Mouse (Mus musculus) kidney, postnatal 14 days (tissue): ENCODE measurements around the gene Car1.
"Not testable (repeated sequence)": the region's sequence is repeated elsewhere in the genome, so short reads cannot be mapped to it uniquely, and the experiment has no call there.

ENCODE experiments used
- DNase-seq: peaks from one replicate; pipeline ENCODE4 v3.0.0; 2022; ENCODE audit warnings: mixed read lengths

Car1 gene

DNA sequence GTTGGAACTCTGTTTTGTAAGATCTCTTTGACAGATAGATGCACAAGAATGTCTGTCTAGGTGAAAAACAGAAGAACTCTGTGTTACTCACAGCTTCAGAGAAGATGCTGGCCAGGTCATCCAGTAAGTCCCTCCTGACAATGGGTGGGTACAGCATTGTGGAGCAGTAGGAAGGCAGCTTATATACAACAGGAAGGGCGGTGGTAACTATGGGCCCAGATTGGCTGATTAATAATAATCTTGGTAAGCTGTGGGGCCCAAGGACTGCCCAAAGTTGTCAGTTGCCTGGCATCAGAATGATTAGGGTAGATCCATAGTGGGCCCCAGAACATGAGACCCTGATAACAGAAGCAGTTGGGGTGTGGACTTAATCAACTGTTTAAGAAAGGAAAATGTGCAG, at the start of gene Car1:
Gene Car1, minus strand, starts transcription at position 158 of the 400 bp plus-strand sequence.
- DNase-seq = no peak

DNA sequence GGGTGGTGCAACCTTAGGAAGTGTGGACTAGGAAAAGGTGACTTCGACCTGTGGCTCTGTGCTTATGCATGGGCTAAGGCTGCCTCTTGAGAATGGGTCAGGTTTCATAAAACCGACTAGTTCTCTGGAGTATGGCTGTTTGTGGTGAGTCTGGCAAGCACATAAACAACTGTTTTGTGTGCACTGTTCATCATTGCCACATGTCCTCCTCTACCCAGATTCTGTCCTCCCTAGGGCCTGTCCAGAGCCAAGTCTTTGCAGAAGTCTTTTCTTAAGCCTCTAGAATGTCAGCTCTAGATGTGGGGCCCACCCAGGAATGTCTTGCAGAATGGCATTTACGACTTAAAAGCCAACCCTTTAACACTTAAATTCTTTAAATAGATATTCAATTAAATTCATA, 49.7 kb upstream of the Car1 start:
- DNase-seq = no peak

DNA sequence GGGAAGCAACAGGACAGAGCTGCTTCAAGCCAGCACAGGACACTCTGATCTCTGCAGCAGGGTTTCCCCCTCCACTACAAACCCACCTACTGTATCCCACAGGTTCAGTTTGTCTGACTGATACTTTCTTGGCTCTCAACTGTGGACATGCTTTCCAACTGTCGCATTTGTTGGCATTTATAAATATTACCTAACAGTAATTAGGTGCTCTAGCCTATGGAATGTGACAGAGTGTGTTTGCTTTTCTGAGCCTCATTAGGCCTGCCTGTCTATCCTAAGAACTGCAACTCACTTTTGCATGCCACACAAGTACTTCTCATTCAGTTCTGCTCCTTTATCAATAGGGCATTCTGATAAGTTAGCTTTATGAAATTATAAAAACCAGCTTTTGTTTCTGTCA, 46.3 kb upstream of the Car1 start:
- no peak for DNase-seq

DNA sequence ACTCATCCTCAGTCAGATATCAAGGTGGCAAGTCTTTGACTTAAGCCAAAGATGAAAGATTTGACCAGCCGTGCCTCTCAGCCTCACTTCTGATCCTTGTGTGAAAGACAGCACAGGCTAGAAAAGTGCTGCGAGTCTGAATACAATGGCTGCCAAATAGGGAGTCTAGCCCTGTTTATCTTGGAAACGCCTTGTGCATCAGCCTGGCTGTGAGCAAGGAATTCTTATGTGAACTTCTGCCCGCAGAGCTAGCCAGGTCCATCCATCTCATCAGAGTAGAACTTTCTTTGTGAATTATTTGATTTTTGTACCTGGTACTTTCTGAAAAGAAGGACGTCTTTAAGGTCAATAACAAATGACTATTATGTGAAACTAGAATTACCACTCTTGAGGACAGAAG, 45.8 kb upstream of the Car1 start:
- no peak for DNase-seq

DNA sequence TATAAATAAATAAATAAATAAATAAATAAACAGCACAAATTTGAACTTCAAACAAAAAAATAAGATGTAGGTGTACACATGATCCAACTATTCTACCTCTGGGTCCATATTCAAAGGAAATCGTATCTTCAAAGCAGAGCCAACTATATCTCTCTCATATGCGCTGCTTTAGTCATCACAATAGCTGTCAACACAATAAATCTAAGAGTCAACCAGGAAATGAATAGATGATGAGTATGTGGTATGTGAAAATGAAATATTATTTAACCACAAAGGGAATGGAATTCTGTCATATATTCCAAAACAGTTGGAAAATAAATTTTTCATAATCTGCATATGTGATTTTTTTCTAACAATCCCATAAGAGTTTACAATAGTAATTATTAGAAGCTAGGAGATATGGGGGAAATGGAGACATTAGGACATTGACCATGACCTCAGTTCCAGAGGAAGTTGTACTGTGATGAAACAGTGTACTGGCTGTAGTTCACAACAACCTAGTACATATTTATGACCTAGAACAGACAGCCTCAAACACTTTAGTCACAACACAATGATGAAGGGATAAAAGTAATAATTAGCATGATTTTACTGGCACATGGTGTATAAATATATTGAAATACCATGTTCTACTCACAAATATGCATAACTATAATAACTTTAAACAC, 40.6 kb upstream of the Car1 start:
- no peak for DNase-seq

DNA sequence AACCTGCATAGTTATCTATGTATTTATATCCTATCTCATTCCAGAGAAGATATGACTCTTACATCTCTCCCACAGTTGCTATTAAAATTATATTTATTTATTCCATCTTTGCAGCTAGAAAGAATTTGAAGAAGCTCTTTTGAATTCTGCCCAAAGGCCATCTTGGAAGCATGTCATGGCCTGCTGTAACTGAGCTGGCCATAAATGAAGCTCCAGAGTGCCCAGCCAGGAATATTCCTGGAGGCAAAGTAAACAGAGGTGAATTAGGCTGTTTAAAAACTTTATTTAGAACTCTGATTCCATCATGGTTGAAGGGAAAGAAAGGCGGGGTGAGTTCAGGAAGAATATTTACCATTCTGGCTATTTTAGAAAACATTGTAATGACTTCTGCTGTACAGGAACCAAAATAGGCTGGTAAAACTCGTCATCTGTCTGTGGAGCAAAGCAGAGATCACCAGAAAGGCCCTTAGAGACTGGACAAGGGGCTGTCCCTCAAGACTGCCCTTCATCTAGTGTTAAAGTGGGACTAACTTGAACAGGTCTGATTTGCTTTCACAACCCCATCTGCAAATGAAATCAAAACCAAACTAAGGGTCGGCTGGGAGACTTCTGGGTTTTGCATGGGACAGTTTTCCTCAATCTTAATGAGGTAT, 31.4 kb upstream of the Car1 start:
- no peak for DNase-seq

DNA sequence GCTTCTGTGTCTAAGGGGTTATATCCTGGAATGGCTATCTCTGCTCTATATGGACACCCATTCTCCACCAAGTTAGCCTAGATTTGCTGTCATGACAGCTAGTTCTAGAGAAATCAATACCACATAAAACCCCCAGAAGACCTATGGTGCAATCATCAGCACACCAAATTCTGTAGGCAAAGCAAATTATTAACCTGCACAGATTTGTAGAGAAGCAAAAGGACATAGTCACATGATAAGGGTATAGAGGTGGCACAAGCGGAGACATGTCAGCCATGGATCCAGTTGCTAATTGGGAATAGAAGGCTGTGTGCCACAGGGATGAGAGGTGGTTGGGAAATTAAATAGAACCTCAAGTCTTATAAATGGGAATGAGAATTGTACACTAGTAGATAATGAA, 30.8 kb upstream of the Car1 start:
- no peak for DNase-seq

DNA sequence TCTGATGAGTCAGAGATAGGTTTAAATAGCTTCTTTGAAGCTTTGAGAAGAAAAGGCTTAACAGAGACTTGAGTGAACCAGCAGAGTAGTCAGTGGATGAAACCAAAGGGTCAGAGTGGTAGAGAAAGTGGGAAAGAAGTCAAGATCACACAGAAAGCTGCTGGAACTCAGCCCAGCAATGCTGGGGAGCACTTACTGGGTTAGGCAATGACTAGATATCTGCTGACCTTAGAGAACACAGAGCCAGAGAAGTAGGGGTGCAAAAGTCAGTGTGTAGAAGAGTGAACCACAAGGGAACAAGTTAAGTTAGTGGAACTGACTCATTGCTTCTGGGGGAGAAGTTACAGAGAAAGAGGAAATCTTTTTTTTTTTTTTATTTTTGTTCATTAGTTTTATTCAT, 24.6 kb upstream of the Car1 start:
- DNase-seq = peak; percentile 68

DNA sequence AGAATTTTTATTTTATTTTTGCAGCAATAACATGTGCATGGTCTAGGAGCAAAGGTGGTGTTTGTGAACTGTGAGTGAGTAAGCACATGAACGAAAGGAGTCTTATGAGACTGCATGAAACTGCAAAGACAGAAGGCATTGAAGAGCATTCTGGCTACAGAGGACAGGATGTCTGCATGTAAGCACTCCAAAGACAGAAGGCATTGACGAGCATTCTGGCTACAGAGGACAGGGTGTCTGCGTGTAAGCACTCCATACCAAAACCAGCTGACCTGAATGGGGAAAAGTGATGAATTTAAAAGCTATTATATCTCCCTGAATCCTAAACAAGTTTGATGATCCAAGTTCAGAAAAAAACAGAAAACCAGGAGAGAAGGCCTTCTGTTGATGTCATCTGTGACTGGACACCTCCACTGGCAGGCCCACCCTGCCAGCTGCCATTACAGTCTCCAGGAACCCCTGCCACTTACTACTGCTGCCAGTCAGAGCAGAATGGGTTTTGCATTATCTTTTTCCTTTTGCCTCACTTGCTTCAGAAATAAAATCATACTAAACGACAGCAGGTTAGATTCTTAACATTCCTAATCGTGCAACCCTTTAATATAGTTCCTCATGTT, 23.2 kb upstream of the Car1 start:
- DNase-seq = no peak

DNA sequence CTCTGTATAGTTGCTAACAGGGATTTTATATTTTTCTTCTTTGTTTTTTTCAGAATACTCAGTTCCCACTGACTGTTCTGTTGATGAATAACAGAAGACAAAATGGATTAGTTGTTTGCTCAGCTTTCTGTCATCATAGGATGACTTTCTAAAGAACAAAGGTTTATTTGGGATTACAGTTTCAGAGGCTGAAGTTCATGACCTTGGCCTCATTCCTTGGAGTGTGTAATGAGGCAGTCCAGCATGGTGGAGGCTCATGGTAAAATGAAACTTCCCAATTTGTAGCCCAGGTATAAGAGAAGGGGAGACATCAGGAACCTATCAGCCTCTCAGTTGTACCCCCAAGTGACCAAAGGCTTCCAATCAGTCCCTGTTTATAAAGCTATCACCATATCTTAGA, 20.7 kb upstream of the Car1 start:
- DNase-seq = no peak

DNA sequence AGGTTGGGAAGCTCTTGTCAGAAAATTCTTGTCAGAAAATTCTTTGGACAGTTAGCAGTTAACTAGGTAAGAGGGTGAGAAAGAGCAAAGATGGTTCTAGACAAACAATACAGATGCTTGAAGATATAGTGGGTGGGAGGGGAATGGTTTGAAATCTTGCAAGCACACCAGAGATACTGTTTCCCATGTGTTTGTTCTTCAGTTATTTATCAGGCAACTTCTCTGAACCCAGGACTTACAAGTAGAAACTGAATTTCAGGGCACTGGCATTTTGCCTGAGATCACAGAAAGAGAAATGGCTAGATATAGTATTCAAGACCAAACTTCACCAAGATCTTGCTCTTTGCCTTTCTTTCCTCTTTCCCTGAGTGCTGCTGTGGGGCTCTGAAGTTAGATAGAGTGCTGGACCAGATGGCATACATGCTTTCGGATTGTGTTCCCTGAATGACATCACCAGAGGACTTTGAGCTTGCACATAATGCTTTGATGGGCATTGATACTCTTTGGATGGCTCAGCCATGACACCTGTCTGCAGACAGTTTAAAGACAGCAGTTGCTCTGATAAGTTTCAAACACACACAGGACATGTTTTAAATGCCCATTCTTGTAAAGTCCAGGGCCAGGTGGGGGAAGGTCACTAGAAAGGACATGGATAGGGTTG, 11.8 kb upstream of the Car1 start:
- no peak for DNase-seq

DNA sequence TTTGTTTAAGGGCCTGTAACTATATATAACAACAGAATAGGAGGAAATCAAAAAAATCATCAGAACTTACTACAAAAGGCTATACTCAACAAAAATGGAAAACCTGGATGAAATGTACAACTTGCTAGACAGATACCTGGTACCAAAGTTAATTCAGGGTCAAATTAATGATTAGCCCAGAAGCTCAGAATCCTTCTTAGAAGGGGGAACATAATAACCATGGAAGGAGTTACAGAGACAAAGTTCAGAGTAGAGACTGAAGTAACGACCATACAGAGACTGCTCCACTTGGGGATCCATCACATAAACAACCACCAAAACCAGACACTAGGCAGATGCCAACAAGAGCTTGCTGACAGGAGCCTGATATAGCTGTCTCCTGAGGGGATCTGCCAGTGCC, 7.2 kb upstream of the Car1 start:
- peak; percentile 5 for DNase-seq

DNA sequence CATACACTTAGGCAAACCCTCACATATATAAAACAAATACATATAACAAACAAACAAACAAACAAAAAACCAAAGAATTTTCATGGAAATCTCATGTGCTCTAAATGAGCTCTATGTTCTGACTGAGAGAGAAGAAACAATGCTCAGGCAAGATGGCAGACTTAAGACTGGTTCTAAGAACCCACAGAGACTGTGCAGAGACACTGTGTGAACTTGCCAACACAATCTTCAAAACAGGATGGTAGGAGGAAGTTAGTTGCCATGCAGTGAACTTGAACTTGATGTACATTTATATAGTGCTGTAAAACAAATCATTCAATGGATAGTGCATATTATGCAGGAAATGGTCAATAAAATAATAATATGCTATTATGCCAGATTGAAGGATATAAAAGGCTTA, 1.5 kb downstream of the Car1 start:
- DNase-seq = no peak

DNA sequence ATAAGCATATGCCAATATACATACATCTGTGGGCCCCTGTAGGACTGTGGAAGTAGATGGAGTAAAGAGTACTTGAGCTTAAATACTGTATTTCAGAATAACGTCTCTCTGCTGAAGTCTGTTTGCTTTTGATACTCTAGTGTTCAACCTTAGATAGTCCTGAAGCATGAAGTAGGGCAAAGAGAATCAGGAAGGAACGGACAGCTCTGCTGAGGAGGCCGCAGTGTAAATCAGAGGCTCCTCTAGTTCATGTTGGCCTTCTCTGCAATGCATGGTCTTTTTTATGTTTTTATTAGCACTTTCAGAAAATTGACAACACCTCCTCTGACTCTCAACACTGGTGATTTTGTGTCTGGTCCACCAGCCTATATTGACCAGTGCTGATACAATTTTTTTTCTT, 2.2 kb downstream of the Car1 start:
- no peak for DNase-seq

DNA sequence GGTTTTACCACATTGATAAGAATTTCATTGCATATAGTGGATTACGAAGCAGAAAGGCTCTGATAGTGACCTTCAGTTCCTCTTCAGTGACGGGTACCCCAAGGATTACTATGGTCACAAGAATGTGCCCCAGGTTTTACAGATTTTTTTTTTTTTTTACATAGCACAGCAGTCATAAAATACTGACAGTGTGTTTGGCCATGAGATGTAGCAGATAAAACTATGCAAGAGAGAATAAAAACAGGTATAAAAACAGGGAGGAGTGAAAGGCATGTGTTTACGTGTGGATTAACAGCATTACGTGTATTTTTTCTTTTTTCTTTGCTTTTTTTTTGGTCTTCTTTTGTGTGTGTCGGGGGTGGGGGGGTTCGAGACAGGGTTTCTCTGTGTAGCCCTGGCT, 3.3 kb downstream of the Car1 start:
- DNase-seq = no peak

DNA sequence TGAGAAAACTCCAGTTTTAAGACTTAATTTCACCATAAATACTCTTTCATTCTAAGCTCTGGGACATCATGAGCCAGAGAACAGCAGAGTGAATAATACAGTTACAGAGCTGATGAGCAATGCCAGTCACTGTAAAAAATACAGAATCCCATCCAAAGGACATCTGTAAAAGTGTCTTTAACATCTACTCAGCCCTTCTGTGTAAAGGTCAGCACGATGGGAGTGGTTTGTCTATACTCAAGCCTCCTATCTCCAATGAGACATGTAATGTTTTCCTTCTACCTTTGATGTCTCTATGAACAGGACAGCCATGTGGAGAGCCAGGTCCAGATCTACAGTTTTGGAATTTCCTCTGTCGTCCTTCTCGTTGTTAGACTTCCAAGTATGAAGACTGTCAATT, 11.1 kb downstream of the Car1 start:
- no peak for DNase-seq

DNA sequence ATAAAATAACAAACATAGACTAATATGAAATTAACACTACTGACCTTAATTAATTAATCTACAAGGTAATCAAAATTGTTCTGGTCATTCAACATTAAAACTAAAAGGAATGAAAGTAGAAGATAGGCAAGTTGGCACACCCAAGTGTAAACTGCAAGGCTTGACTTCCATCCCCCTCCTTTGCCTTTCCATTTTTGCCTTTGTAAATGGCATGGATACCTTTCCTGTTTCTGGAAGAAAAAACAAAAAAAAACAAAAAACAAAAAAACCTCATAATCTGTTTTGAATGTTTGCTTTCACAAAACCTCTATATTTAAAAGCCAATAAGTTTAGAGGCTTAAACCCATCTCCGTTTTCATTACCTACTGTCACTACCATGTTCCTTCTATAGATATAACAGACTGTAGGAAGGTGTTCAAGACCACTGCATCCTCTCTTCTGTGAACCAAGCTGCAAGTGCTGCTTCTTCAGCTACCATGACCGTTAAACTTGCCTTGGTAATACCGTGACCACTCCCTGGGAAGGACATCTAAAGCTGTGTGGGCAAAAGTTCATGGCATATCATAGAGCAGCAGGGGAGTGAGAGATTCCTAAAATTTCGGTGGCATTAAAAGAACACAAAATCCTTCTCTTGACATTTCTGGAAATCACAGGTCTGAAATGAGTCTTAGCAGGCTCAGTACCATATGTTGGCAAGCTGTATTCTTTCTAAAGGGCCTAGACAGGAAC, 12.7 kb downstream of the Car1 start:
- no peak for DNase-seq

DNA sequence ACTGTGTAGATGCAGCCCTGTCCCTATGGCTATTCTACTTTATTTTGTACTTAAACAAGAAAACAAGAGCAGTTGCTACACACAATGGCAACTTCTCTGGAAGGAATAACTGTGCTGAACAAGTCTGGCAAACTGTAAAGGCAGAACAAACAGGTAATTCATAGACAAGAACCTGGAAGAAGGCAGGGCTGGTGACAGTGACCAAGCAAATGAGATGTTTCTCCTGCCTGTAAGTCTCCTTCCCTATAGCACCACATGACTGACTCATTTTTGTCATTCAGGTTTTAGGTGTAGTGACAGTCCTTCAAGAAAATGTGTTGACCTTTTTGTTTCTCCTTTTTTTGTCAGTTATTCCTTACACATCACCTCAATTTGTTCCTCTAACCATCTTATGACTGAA, 16.1 kb downstream of the Car1 start:
- DNase-seq = no peak

DNA sequence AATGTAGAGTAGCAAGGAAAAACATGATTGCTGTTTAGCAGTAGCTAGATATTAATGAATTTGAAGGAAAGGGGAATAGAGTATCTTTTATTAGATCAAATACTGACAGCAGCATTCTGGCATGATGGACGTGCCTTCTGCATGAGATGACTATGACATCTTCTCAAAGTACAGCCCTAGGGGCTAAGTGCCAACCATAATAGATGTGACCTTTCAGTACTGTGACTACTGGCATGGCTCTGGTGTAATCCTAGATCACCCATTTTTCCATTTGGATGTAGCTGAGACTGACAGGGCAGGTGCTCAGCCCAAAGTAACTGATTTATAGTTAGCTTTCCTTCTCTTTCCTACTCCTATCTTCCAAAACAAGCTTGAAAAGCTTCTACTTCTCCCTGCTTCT, 20.6 kb downstream of the Car1 start:
- DNase-seq = no peak

DNA sequence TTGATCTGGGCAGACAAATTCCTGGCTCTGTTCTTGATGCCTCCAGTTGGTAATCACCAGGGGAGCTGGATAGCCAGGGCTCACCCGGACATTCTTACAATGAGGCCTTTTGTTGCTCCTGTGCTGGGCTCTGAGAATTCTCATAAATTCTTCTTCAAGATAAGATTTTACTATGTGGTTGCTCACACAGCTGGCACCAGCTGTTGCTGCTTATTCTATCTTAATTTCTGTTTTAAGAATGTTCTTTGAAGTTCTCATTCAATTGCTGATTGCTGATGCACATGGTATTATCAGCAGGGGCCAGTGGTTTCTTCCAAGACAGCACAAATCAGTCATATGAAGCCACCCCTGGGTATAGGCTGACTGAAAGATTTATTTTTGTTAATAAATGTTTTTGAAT, 21.0 kb downstream of the Car1 start:
- peak; percentile 78 for DNase-seq

DNA sequence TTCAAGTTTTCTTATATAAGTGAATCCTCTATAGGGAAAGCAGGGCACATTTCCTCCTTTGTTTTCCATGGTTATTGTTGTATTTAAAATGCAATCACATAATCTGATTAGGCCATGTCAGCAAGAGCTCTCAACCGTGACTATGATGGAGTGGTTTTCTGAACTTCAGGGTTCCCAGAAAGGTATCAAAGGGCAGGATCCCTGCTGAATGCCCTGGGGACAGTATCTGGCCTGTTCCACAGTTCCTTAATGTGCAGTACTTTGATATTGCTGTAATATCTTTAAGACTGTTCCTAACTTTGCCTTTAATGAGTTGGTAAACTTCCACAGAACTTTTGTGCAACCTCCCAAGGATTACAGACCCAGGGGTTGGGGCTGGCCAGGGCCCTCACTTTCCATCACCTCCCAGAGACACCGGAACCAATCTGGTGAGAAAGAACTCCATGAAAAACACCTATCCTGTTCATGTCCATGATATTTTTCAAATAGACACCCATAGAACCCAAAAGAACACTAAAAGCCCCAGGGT, 21.6 kb downstream of the Car1 start:
- peak; percentile 12 for DNase-seq

DNA sequence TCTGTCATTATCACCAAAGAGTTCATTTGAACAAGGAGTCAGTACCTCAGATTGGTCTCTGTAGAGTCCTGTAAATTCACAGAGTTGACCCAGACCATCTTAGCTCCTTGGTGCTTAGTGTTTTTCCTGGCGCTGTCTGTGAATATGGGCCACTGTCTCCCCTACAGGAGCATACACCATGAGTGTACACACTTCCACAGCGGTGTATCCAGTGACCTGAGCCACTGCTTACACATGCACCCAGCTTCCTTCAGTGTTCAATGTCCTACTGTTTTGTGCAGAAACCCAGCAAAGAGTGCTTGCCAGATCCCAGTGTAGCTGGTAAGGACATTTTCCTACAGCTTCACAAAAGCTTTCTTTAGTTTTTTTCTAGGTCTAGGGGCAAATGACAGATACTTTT, 22.8 kb downstream of the Car1 start:
- no peak for DNase-seq

DNA sequence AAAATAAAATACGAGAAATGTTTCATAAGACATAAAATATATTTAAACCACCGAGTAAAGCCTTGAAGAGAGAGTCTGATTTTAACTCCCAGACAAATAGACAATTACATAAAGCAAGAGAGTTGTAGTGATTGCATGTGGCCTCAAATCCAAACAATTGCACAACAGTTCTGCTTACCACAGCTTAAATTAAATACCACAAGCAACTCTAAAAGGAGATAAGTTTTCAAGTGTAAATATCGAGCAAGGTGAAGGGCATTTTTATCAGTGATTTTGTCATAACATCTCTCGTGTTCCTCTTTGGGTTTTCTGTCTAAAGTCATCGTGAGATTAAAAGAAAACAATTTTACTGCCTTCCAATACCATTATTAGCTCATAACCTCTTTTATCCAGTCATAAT, 25.0 kb downstream of the Car1 start:
- DNase-seq = not testable (repeated sequence)
